Mouse (Mus musculus): ENCODE measurements around the gene Btbd35f22. TPM values are rescaled to one million over a fixed set of nuclear protein-coding genes. Genes with fewer than 3 reads are reported as not detected.
"Not testable (repeated sequence)": the region's sequence is repeated elsewhere in the genome, so short reads cannot be mapped to it uniquely, and the experiment has no call there.

Gene Btbd35f22
- not detected in 2 replicates for polyA plus RNA-seq (2012; rRNA removed)

DNA sequence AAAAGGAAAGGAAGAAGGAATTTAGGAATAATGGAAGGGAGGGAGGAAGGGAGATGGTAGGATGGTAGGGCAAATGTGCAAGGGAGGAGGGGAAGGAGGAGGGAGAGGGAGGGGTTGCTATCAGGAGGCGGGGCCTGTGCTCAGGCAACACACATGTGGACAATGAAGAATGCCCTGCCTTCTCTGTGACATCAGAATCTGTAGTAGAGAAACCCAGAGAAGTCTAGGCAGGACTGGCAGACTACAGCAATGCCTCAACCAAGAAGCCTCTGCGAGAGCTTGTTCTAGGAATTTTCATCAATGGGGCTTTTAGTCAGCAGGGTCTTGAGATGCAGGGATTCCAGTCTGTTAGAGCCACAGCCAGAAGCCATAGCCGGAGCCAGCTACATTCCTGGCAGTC, at the start of gene Btbd35f22:
Gene Btbd35f22, plus strand, starts transcription at position 301 of the 400 bp plus-strand sequence.
- not testable (repeated sequence) for DNase-seq (ENCODE audit: extremely low spot score in 1 of 2, low spot score in 1 of 2)

Other genes with a start within 250 kb of the Btbd35f22 start
- gene Gm21637, start 85.8 kb upstream of the Btbd35f22 start, polyA plus RNA-seq (2012; rRNA removed) = not detected in 2 replicates
- gene Btbd35f2, start 230.6 kb downstream of the Btbd35f22 start, polyA plus RNA-seq (2012; rRNA removed) = not detected in 2 replicates